Mouse (Mus musculus) subcutaneous adipose tissue, adult 2 months (tissue): ENCODE measurements around the gene Cnbd2. TPM values are rescaled to one million over a fixed set of nuclear protein-coding genes. Genes with fewer than 3 reads are reported as not detected.

Source experiments
- polyA plus RNA-seq: library from polyadenylated mRNA; depleted of rRNA; stranded (reverse); fragments of >200 nt; gene quantifications from 2 replicates; pipeline ENCODE4 v1.2.3, GENCODE M21; 2012; ENCODE audit warnings: low replicate concordance; rRNA removed

The Cnbd2 gene
- 1.5 and 2.0 TPM in 2 replicates for polyA plus RNA-seq

GRCm38 (mm10) chr2:156312297-156312897 is at the start of gene Cnbd2, which contains the start of gene Scand1:
Cnbd2 (plus strand) TSS chr2:156312299.
Scand1 (minus strand) TSS chr2:156312704.

GRCm38 (mm10) chr2:156420694-156421380 is 108.7 kb downstream of the Cnbd2 start, which contains the start of gene Epb41l1:
Epb41l1 (plus strand) TSS chr2:156420909.

Other genes starting within 250 kb of the Cnbd2 start
- gene Spag4, start 247.1 kb upstream of the Cnbd2 start, polyA plus RNA-seq = 4.5 and 12.0 TPM in 2 replicates
- 90.6 and 117 TPM in 2 replicates for gene Cpne1, start 200.3 kb upstream of the Cnbd2 start, polyA plus RNA-seq
- gene Rbm12, start 200.3 kb upstream of the Cnbd2 start, polyA plus RNA-seq = 5.2 and 21.9 TPM in 2 replicates
- 2.5 and 6.9 TPM in 2 replicates for gene Gm28036, start 185.2 kb upstream of the Cnbd2 start, polyA plus RNA-seq
- gene Romo1, start 168.3 kb upstream of the Cnbd2 start, polyA plus RNA-seq = 273 and 327 TPM in 2 replicates
- 54.8 and 75.3 TPM in 2 replicates for gene Nfs1, start 168.1 kb upstream of the Cnbd2 start, polyA plus RNA-seq
- 35.4 and 56.8 TPM in 2 replicates for gene Rbm39, start 132.1 kb upstream of the Cnbd2 start, polyA plus RNA-seq
- gene Phf20, start 115.8 kb upstream of the Cnbd2 start, polyA plus RNA-seq = 19.7 and 26.1 TPM in 2 replicates
- 61.1 and 140 TPM in 2 replicates for gene Scand1, start 405 bp downstream of the Cnbd2 start, polyA plus RNA-seq
- 59.8 and 67.2 TPM in 2 replicates for gene Epb41l1, start 108.6 kb downstream of the Cnbd2 start, polyA plus RNA-seq
- 28.0 and 36.9 TPM in 2 replicates for gene Aar2, start 235.3 kb downstream of the Cnbd2 start, polyA plus RNA-seq